ENCODE assay signal across 8 mouse cellular contexts in genomic region chr8:120505082-120505511, GRCm38 (mm10).
DNase-seq lines count a peak whose midpoint lies in the region; ATAC-seq and TF ChIP-seq lines count a peak whose summit lies in the region.

No protein-coding gene starts in this region.

- H3K27me3 ChIP-seq in kidney, embryonic 15.5 days: no peaks in the 10 kb centered on the region
- no peaks in the 10 kb centered on the region for H3K27me3 ChIP-seq in kidney, adult 2 months (replicated peaks; ENCODE audit: control insufficient read depth, insufficient read depth, low read length)
- H3K27me3 ChIP-seq in heart, embryonic 16.5 days (ENCODE audit: control insufficient read depth, insufficient read depth, low read length): no peaks in the 10 kb centered on the region
- H3K27me3 ChIP-seq in midbrain, embryonic 10.5 days (ENCODE audit: low read depth, poor library complexity, severe bottlenecking): peaks cover 74% of the 10 kb centered on the region

- H3K27ac ChIP-seq in kidney, embryonic 15.5 days: peak overlapping the region; percentile 89
- no peak overlapping the region for H3K27ac ChIP-seq in kidney, adult 2 months (ENCODE audit: insufficient read depth, low read depth, low read length)
- H3K27ac ChIP-seq in heart, embryonic 16.5 days (ENCODE audit: low read length): peak overlapping the region; percentile 69
- peak overlapping the region; percentile 84 for H3K27ac ChIP-seq in midbrain, embryonic 10.5 days (replicated peaks)

- peak overlapping the region; percentile 55 for H3K4me2 ChIP-seq in kidney, embryonic 15.5 days
- H3K4me2 ChIP-seq in heart, embryonic 16.5 days (ENCODE audit: low read depth, low read length): peak overlapping the region; percentile 61

- H3K4me3 ChIP-seq in kidney, embryonic 15.5 days (replicated peaks): peak overlapping the region; percentile 19
- H3K4me3 ChIP-seq in kidney, adult 2 months (ENCODE audit: insufficient read depth, low read depth, low read length): no peak overlapping the region
- H3K4me3 ChIP-seq in heart, embryonic 16.5 days (ENCODE audit: low read length): peak overlapping the region; percentile 29
- peak overlapping the region; percentile 46 for H3K4me3 ChIP-seq in midbrain, embryonic 10.5 days

- H3K9me3 ChIP-seq in kidney, embryonic 15.5 days (replicated peaks): no peaks in the 10 kb centered on the region
- no peaks in the 10 kb centered on the region for H3K9me3 ChIP-seq in heart, embryonic 16.5 days (replicated peaks; ENCODE audit: control insufficient read depth, low read length)
- H3K9me3 ChIP-seq in midbrain, embryonic 10.5 days (replicated peaks): no peaks in the 10 kb centered on the region

- no peak for TF ChIP-seq CTCF in kidney, adult 2 months (conservative IDR thresholded peaks at IDR 0.05; ENCODE audit: insufficient read depth, insufficient read length, low read depth, low read length)

- no peak for TF ChIP-seq POLR2A in kidney, adult 2 months (IDR thresholded peaks at IDR 0.05; ENCODE audit: low read depth, low read length)

- WGBS in kidney, embryonic 15.5 days: 1% methylated on average over 19 of the region's 19 CpGs
- 25% methylated on average over 19 of the region's 19 CpGs for WGBS in kidney, adult 2 months
- 6% methylated on average over 19 of the region's 19 CpGs for WGBS in heart, embryonic 16.5 days
- WGBS in midbrain, embryonic 10.5 days: under 1% methylated on average over 19 of the region's 19 CpGs

- H3K9ac ChIP-seq in kidney, embryonic 15.5 days: 0 out of 2 replicates have a peak overlapping the region, but pooled peaks have one; percentile 3
- peak overlapping the region; percentile 65 for H3K9ac ChIP-seq in heart, embryonic 16.5 days (ENCODE audit: low read length)

- 0 out of 2 replicates have a peak, but pooled peaks have one; percentile 3 for ATAC-seq in kidney, embryonic 15.5 days (replicated peaks; ENCODE audit: low FRiP score)
- peak; percentile 26; the same call in 1 of the 2 replicates for ATAC-seq in heart, embryonic 16.5 days (replicated peaks; ENCODE audit: extremely low read depth, insufficient read depth, low FRiP score)

- no peaks in the 10 kb centered on the region for H3K36me3 ChIP-seq in kidney, embryonic 15.5 days
- no peaks in the 10 kb centered on the region for H3K36me3 ChIP-seq in kidney, adult 2 months (ENCODE audit: control insufficient read depth, insufficient read depth, low read length)
- H3K36me3 ChIP-seq in heart, embryonic 16.5 days (ENCODE audit: control insufficient read depth, insufficient read depth): no peaks in the 10 kb centered on the region
- no peaks in the 10 kb centered on the region for H3K36me3 ChIP-seq in midbrain, embryonic 10.5 days

- peaks cover 88% of the 10 kb centered on the region for H3K4me1 ChIP-seq in kidney, embryonic 15.5 days
- peaks cover 31% of the 10 kb centered on the region for H3K4me1 ChIP-seq in kidney, adult 2 months (ENCODE audit: control insufficient read depth, insufficient read depth, low read length)
- peaks cover 65% of the 10 kb centered on the region for H3K4me1 ChIP-seq in heart, embryonic 16.5 days (ENCODE audit: control insufficient read depth, insufficient read depth, low read length)
- H3K4me1 ChIP-seq in midbrain, embryonic 10.5 days: peaks cover 100% of the 10 kb centered on the region

- no peak for DNase-seq in kidney, adult 2 months
- peak; percentile 81 for DNase-seq in cerebellum, adult 8-10 months
- peak; percentile 83 for DNase-seq in midbrain, embryonic 10.5 days (ENCODE audit: low spot score)
- DNase-seq in spleen, postnatal 10 days (ENCODE audit: low spot score in 2 of 2): no peak
- DNase-seq in layer of hippocampus, postnatal 10 days (ENCODE audit: low spot score in 2 of 2): no peak
- DNase-seq in right cerebral cortex, postnatal 4 days: no peak

Comparison
In these comparisons a context has a peak if more than half of its experiments do, and no peak if none do; other contexts are left out.
1. DNase-seq: peak in cerebellum, adult 8-10 months (single experiment) and midbrain, embryonic 10.5 days (single experiment); none in kidney, adult 2 months (single experiment), spleen, postnatal 10 days (0 of 2), layer of hippocampus, postnatal 10 days (0 of 2) and right cerebral cortex, postnatal 4 days (single experiment).